Mouse (Mus musculus): ENCODE results near the gene Scoc.

DNA sequence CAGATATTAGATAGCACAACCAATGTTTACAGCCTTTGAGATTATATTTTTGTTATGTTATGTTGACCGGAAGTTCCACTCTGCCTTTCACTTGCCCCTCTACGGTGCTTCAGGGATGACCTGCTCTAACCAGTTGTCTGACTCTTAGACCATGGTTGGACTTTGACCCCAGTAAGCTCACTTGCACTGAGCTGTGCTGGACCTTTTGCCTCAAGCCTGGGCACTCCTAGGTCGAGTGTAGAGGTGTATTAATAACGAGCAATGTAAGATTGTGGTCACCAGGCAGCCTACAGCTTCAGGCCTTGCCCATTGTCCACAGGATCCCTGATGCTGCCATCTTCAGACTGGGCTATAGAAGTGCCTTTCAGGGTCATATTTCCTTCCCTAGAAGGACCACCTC is 60.5 kb downstream of the Scoc start:
- TF ChIP-seq CTCF (IDR thresholded peaks at IDR 0.05 in 2 of 3, conservative IDR thresholded peaks at IDR 0.05 in 1 of 3; ENCODE audit: control insufficient read depth in 1 of 3, insufficient read depth in 1 of 3, low read depth in 2 of 3, low read length in 3 of 3, poor library complexity in 1 of 3, severe bottlenecking in 1 of 3) = no peak
- no peak for TF ChIP-seq NRF1 (IDR thresholded peaks at IDR 0.05; ENCODE audit: insufficient read depth, low read depth, low read length, poor library complexity, severe bottlenecking)
- TF ChIP-seq ZNF384 (IDR thresholded peaks at IDR 0.05; ENCODE audit: low read depth, low read length) = no peak
- no peak for TF ChIP-seq MEF2A (IDR thresholded peaks at IDR 0.05; ENCODE audit: extremely low read depth, insufficient replicate concordance, low read depth, low read length, poor library complexity, severe bottlenecking)
- no peak for TF ChIP-seq MAZ (IDR thresholded peaks at IDR 0.05; ENCODE audit: low read depth, low read length)

Data from MEL (cell line).